In the genomic region with DNA sequence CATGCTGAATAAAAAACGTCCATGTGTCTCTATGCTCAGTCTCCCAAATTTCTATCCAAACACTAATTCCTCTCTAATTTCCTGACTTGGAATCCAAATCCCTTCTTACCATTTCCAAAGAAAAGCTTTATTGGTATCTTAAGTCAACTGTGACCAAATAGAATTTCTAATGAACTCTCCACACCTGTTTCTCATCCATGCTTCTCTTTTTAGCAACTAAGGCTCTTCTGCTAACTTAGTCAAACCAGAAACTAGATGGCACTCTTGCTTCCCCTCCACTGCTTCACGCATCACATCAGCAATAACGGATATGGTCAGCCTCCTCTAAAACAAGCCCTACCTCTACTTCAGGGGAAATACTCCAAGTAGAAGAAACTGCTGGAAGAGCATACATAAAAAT, we compare ENCODE assay signal across 16 mouse cellular contexts. TPM values are rescaled to one million over a fixed set of nuclear protein-coding genes. Genes with fewer than 3 reads are reported as not detected.
DNase-seq lines count a peak whose midpoint lies in the region; ATAC-seq and TF ChIP-seq lines count a peak whose summit lies in the region.
"Had no signal": no experiment of that assay in that cellular context is flagged by ENCODE, and none has a peak within 500 bp of the region (broad histone marks: within the 10 kb centered on the region; RNA-seq: fewer than 3 reads in every experiment).

No protein-coding gene starts in this region.

- TF ChIP-seq CTCF in forebrain, postnatal 0 days (IDR thresholded peaks at IDR 0.05; ENCODE audit: low read depth) = peak; percentile 34
- TF ChIP-seq CTCF in liver, postnatal 0 days (IDR thresholded peaks at IDR 0.05; ENCODE audit: low read depth) = peak; percentile 26

- ATAC-seq in forebrain, postnatal 0 days = no peak
- ATAC-seq in forebrain, embryonic 15.5 days (replicated peaks) = no peak
- ATAC-seq in liver, postnatal 0 days = no peak
- no peak for ATAC-seq in liver, embryonic 12.5 days
- ATAC-seq in common myeloid progenitor, adult 5-6 weeks (replicated peaks; ENCODE audit: low read depth, poor library complexity, severe bottlenecking) = 0 out of 2 replicates have a peak, but pooled peaks have one; percentile 22
- ATAC-seq: forebrain, embryonic 13.5 days; lung, postnatal 0 days had no signal

- H3K36me3 ChIP-seq in forebrain, postnatal 0 days (ENCODE audit: insufficient read depth) = no peaks in the 10 kb centered on the region
- H3K36me3 ChIP-seq in forebrain, embryonic 15.5 days = no peaks in the 10 kb centered on the region
- no peaks in the 10 kb centered on the region for H3K36me3 ChIP-seq in liver, postnatal 0 days (replicated peaks; ENCODE audit: insufficient read depth, low read length)
- H3K36me3 ChIP-seq in liver, embryonic 12.5 days = 0 out of 2 replicates have a peak, but pooled peaks cover 1% of the 10 kb centered on the region
- H3K36me3 ChIP-seq: embryonic facial prominence, embryonic 12.5 days; heart, embryonic 15.5 days; hindbrain, embryonic 15.5 days; midbrain, embryonic 12.5 days; neural tube, embryonic 12.5 days had no signal

- 40% methylated on average over 3 of the region's 3 CpGs for WGBS in forebrain, postnatal 0 days
- 48% methylated on average over 3 of the region's 3 CpGs for WGBS in forebrain, embryonic 15.5 days
- 39% methylated on average over 3 of the region's 3 CpGs for WGBS in liver, postnatal 0 days (ENCODE audit: insufficient replicate concordance)
- WGBS in liver, embryonic 12.5 days (ENCODE audit: insufficient replicate concordance) = 44% methylated on average over 3 of the region's 3 CpGs

- H3K27ac ChIP-seq in forebrain, postnatal 0 days (ENCODE audit: low read depth, low read length) = no peak overlapping the region
- H3K27ac ChIP-seq in forebrain, embryonic 15.5 days (replicated peaks) = no peak overlapping the region
- no peak overlapping the region for H3K27ac ChIP-seq in liver, postnatal 0 days (ENCODE audit: low read depth)
- no peak overlapping the region for H3K27ac ChIP-seq in liver, embryonic 12.5 days
- H3K27ac ChIP-seq: embryonic facial prominence, embryonic 12.5 days; forebrain, embryonic 13.5 days; heart, embryonic 15.5 days; hindbrain, embryonic 15.5 days; midbrain, embryonic 12.5 days; neural tube, embryonic 12.5 days had no signal

- H3K9me3 ChIP-seq in forebrain, postnatal 0 days (ENCODE audit: low read length) = no peaks in the 10 kb centered on the region
- no peaks in the 10 kb centered on the region for H3K9me3 ChIP-seq in forebrain, embryonic 15.5 days
- no peaks in the 10 kb centered on the region for H3K9me3 ChIP-seq in liver, postnatal 0 days (ENCODE audit: low read length)
- H3K9me3 ChIP-seq in liver, embryonic 12.5 days (replicated peaks) = no peaks in the 10 kb centered on the region
- H3K9me3 ChIP-seq: embryonic facial prominence, embryonic 12.5 days; forebrain, embryonic 13.5 days; heart, embryonic 15.5 days; hindbrain, embryonic 15.5 days; midbrain, embryonic 12.5 days; neural tube, embryonic 12.5 days had no signal

- no peaks in the 10 kb centered on the region for H3K4me1 ChIP-seq in forebrain, postnatal 0 days (ENCODE audit: insufficient read depth)
- no peaks in the 10 kb centered on the region for H3K4me1 ChIP-seq in forebrain, embryonic 15.5 days
- 0 out of 2 replicates have a peak, but pooled peaks cover 3% of the 10 kb centered on the region for H3K4me1 ChIP-seq in liver, postnatal 0 days (ENCODE audit: insufficient read depth)
- peaks cover 17% of the 10 kb centered on the region for H3K4me1 ChIP-seq in liver, embryonic 12.5 days
- H3K4me1 ChIP-seq: hindbrain, embryonic 15.5 days had no signal

- no peak overlapping the region for H3K4me2 ChIP-seq in forebrain, postnatal 0 days (ENCODE audit: low read depth)
- H3K4me2 ChIP-seq in forebrain, embryonic 15.5 days (replicated peaks) = no peak overlapping the region
- no peak overlapping the region for H3K4me2 ChIP-seq in liver, postnatal 0 days (ENCODE audit: low read depth, low read length)
- no peak overlapping the region for H3K4me2 ChIP-seq in liver, embryonic 12.5 days
- H3K4me2 ChIP-seq: embryonic facial prominence, embryonic 12.5 days; forebrain, embryonic 13.5 days; heart, embryonic 15.5 days; hindbrain, embryonic 15.5 days; midbrain, embryonic 12.5 days; neural tube, embryonic 12.5 days had no signal

- no peak for DNase-seq in forebrain, postnatal 0 days
- no peak for DNase-seq in liver, postnatal 0 days
- DNase-seq in urinary bladder, postnatal 36 days (ENCODE audit: low spot score in 2 of 2) = no peak
- DNase-seq in urinary bladder, adult 18-20 months (ENCODE audit: low spot score in 2 of 2) = no peak
- no peak for DNase-seq in adrenal gland, postnatal 25 days
- DNase-seq: thymus, adult 18-20 months had no signal

- no peak overlapping the region for H3K4me3 ChIP-seq in forebrain, postnatal 0 days (ENCODE audit: low read depth, low read length)
- no peak overlapping the region for H3K4me3 ChIP-seq in forebrain, embryonic 15.5 days
- no peak overlapping the region for H3K4me3 ChIP-seq in liver, postnatal 0 days (ENCODE audit: low read depth, low read length)
- H3K4me3 ChIP-seq in liver, embryonic 12.5 days = no peak overlapping the region
- H3K4me3 ChIP-seq: embryonic facial prominence, embryonic 12.5 days; forebrain, embryonic 13.5 days; heart, embryonic 15.5 days; hindbrain, embryonic 15.5 days; midbrain, embryonic 12.5 days; neural tube, embryonic 12.5 days had no signal

- TF ChIP-seq EP300 in liver, postnatal 0 days (IDR thresholded peaks at IDR 0.05; ENCODE audit: low read depth) = no peak

- no peaks in the 10 kb centered on the region for H3K27me3 ChIP-seq in forebrain, postnatal 0 days (ENCODE audit: insufficient read depth, low read length)
- no peaks in the 10 kb centered on the region for H3K27me3 ChIP-seq in forebrain, embryonic 15.5 days
- no peaks in the 10 kb centered on the region for H3K27me3 ChIP-seq in liver, postnatal 0 days (ENCODE audit: insufficient read depth, low read length)
- no peaks in the 10 kb centered on the region for H3K27me3 ChIP-seq in liver, embryonic 12.5 days (replicated peaks)
- H3K27me3 ChIP-seq: embryonic facial prominence, embryonic 12.5 days; forebrain, embryonic 13.5 days; heart, embryonic 15.5 days; hindbrain, embryonic 15.5 days; midbrain, embryonic 12.5 days; neural tube, embryonic 12.5 days had no signal

- no peak overlapping the region for H3K9ac ChIP-seq in forebrain, postnatal 0 days
- H3K9ac ChIP-seq in forebrain, embryonic 15.5 days (replicated peaks) = no peak overlapping the region
- no peak overlapping the region for H3K9ac ChIP-seq in liver, postnatal 0 days (replicated peaks)
- no peak overlapping the region for H3K9ac ChIP-seq in liver, embryonic 12.5 days
- H3K9ac ChIP-seq: embryonic facial prominence, embryonic 12.5 days; forebrain, embryonic 13.5 days; heart, embryonic 15.5 days; hindbrain, embryonic 15.5 days; midbrain, embryonic 12.5 days; neural tube, embryonic 12.5 days had no signal

RNA-seq across cellular contexts. Expression of a gene that starts 49.0 kb away (rescaled TPM):
- 117 and 140 TPM in 2 replicates for total RNA-seq in forebrain, postnatal 0 days (2014; rRNA removed)
- polyA plus RNA-seq in forebrain, postnatal 0 days (2015; fragmentation: Nextera tagmentation; extraction: Ambion mirVana) = 19.0 and 27.4 TPM in 2 replicates
- polyA plus RNA-seq in forebrain, embryonic 15.5 days (2015; fragmentation: Nextera tagmentation; extraction: Ambion mirVana) = 34.7 and 35.9 TPM in 2 replicates
- polyA plus RNA-seq in liver, postnatal 0 days (2015; fragmentation: Nextera tagmentation; extraction: Ambion mirVana) = 20.9 and 21.6 TPM in 2 replicates
- polyA plus RNA-seq in liver, embryonic 12.5 days (2016; fragmentation: Nextera tagmentation; extraction: Ambion mirVana) = 55.7 and 55.8 TPM in 2 replicates
- 220 and 304 TPM in 2 replicates for total RNA-seq in common myeloid progenitor, adult 5-6 weeks (2017)
- 26.0 and 30.0 TPM in 2 replicates for total RNA-seq in adrenal gland, postnatal 25 days (2021)
